Mouse (Mus musculus): Measurements from ENCODE around the gene Atp9a. TPM values are rescaled to one million over a fixed set of nuclear protein-coding genes. Genes with fewer than 3 reads are reported as not detected.

The Atp9a gene
- total and polyA plus RNA-seq, 3 experiments = not detected

GRCm38 (mm10) chr2:168742649-168743048, 440 bp upstream of the Atp9a start:
- no peak overlapping the region for H3K27ac ChIP-seq (ENCODE audit: control insufficient read depth, low read depth, low read length)
- H3K36me3 ChIP-seq (ENCODE audit: control insufficient read depth in 1 of 2, insufficient read depth in 2 of 2, low read length in 2 of 2) = no peaks in the 10 kb centered on the region
- DNase-seq (ENCODE audit: low read depth, low spot score) = no peak
- no peaks in the 10 kb centered on the region for H3K9me3 ChIP-seq (replicated peaks; ENCODE audit: insufficient read depth, low read length)
- H3K79me2 ChIP-seq (ENCODE audit: control insufficient read depth, insufficient read depth, low read length, poor library complexity) = no peaks in the 10 kb centered on the region
- no peak for TF ChIP-seq GABPA (IDR thresholded peaks at IDR 0.05; ENCODE audit: low read depth, low read length)
- peak in 2 of 3 experiments; percentile 5 to 32; a peak in 2 of 6 replicates for TF ChIP-seq CTCF (IDR thresholded peaks at IDR 0.05 in 2 of 3, conservative IDR thresholded peaks at IDR 0.05 in 1 of 3; ENCODE audit: control insufficient read depth in 1 of 3, insufficient read depth in 1 of 3, low read depth in 2 of 3, low read length in 3 of 3, poor library complexity in 1 of 3, severe bottlenecking in 1 of 3)
- TF ChIP-seq ZNF384 (IDR thresholded peaks at IDR 0.05; ENCODE audit: low read depth, low read length) = peak; percentile 56
- no peaks in the 10 kb centered on the region for H3K4me1 ChIP-seq (ENCODE audit: control insufficient read depth in 1 of 2, insufficient read depth in 2 of 2, low read length in 2 of 2)
- H3K27me3 ChIP-seq (ENCODE audit: control insufficient read depth in 1 of 2, insufficient read depth in 2 of 2, low read length in 2 of 2) = no peaks in the 10 kb centered on the region
- no peak overlapping the region for H3K4me3 ChIP-seq (ENCODE audit: control insufficient read depth in 1 of 2, insufficient read depth in 1 of 2, low read depth in 2 of 2, low read length in 2 of 2)
- H3K9ac ChIP-seq (ENCODE audit: control insufficient read depth, low read depth, low read length, poor library complexity, severe bottlenecking) = no peak overlapping the region

DNA sequence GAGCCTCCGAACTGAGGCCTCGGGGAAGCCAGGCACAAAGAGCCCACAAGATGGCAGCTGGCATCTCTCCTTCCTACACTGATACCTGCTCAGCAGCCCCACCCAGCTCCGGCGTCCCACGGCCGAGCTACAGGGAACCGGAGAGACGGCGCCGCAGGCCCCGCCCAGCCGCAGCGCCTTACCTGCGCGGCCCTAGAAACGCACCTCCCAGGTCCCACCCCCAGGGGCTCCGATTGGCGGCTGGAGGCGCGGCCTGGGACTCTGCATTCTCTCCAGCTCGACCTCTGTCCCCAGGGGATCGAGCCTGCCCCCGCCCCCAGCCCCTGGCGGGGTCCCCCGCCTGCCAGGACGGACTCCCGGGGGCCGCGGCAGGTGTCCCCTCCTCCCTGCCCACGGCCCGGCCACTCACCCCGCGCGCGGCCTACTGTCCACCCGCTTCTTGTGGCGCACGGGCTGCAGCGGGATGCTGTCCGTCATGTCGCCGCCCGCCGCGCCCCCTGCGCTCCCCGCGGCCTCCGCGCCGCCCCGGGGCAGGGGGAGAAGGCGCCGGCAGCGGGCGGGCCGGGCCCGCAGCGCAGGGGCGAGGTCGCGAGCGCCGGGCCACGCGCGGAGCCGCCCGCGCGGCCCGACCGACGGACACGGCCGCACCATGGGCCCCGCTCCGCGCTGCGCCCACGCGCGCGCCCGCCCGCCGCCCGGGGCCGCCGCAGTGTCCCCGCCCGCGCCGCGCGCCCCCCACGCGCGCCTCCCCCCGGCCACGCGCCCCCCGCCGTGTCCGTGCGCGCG, 743 bp downstream of the Atp9a start:
- Histone ChIP-seq H3K27ac (ENCODE audit: control insufficient read depth, low read depth, low read length) (no peak overlapping the region), H3K4me3 (ENCODE audit: control insufficient read depth in 1 of 2, insufficient read depth in 1 of 2, low read depth in 2 of 2, low read length in 2 of 2) (no peak overlapping the region), H3K36me3 (ENCODE audit: control insufficient read depth in 1 of 2, insufficient read depth in 2 of 2, low read length in 2 of 2) (no peaks in the 10 kb centered on the region), H3K79me2 (ENCODE audit: control insufficient read depth, insufficient read depth, low read length, poor library complexity) (no peaks in the 10 kb centered on the region), H3K4me1 (ENCODE audit: control insufficient read depth in 1 of 2, insufficient read depth in 2 of 2, low read length in 2 of 2) (no peaks in the 10 kb centered on the region), H3K27me3 (ENCODE audit: control insufficient read depth in 1 of 2, insufficient read depth in 2 of 2, low read length in 2 of 2) (no peaks in the 10 kb centered on the region), H3K9me3 (replicated peaks; ENCODE audit: insufficient read depth, low read length) (no peaks in the 10 kb centered on the region), H3K9ac (ENCODE audit: control insufficient read depth, low read depth, low read length, poor library complexity, severe bottlenecking) (no peak overlapping the region)
- no peak for DNase-seq (ENCODE audit: low read depth, low spot score)
- TF ChIP-seq UBTF (IDR thresholded peaks at IDR 0.05; ENCODE audit: borderline replicate concordance, insufficient read depth, low read depth, low read length) (no peak), GABPA (IDR thresholded peaks at IDR 0.05; ENCODE audit: low read depth, low read length) (no peak), SMC3 (IDR thresholded peaks at IDR 0.05; ENCODE audit: low read depth, low read length) (no peak), ETS1 (IDR thresholded peaks at IDR 0.05; ENCODE audit: low read depth, low read length) (no peak), POLR2AphosphoS5 (IDR thresholded peaks at IDR 0.05; ENCODE audit: borderline replicate concordance, low read depth, low read length) (no peak), NRF1 (IDR thresholded peaks at IDR 0.05; ENCODE audit: insufficient read depth, low read depth, low read length, poor library complexity, severe bottlenecking) (no peak), MEF2A (IDR thresholded peaks at IDR 0.05; ENCODE audit: extremely low read depth, insufficient replicate concordance, low read depth, low read length, poor library complexity, severe bottlenecking) (no peak), MXI1 (IDR thresholded peaks at IDR 0.05; ENCODE audit: low read depth, low read length) (no peak), ZMIZ1 (IDR thresholded peaks at IDR 0.05; ENCODE audit: low read depth, low read length) (no peak), TAL1 (IDR thresholded peaks at IDR 0.05; ENCODE audit: low read length) (no peak), KAT2A (conservative IDR thresholded peaks at IDR 0.05; ENCODE audit: low read depth, low read length) (no peak), HCFC1 (IDR thresholded peaks at IDR 0.05; ENCODE audit: low read depth, low read length) (no peak)

Measured in MEL (cell line).